Mouse (Mus musculus): ENCODE measurements at regions not wholly inside any gene's neighbourhood (a gene's known extent, or its start where the extent isn't known, plus 50 kb on each side); places are given as distances from the start of the nearest gene placed in this dataset.

DNA sequence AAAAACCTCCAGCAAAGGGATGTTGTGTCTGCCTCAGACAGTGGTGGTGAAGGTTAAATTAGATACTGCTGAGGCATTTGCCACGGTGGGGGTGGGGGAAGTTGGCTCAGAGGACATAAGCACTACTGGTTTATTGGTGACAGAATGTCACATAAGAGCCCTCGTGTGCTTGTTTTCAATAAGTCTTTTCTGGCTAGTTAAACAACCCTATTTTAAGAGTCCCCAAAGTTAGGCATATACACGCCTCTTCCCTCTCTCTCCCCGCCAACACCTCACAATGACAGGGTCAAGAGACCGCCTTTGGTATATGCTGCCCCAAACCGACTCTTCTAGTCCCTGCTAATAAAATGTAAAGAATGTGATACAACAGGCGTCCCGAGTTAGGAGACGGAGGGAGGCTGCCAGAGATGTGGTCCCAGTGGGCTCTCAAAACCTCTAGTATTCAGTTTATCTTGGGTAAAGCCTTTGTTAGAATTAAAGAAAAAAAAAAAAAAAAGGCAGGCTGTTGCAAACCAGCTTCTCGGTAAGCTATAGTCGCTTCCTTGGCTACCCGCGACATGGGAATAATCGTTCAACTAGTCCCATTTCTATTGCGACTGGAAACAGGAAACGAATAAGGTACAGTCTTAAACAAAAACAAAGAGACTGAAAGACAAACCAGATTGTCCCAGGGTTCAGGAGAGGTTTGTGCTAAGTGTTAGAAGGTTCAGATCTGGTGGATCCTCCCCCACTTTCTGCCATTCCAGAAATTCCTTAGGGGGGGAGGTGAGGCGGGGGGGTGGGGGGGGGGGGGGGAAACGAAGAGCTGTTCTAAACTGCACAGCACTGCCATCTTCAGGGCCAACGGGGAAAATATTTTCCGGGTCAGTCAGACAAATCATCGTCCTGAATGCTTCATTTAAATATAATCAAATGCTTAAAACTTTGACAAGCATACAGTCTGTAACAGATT is 176.5 kb upstream of the Tank start:
- peak; percentile 21; the same call in 1 of the 2 replicates for TF ChIP-seq CTCF (IDR thresholded peaks at IDR 0.05; ENCODE audit: low read depth)
- TF ChIP-seq EP300 (IDR thresholded peaks at IDR 0.05; ENCODE audit: low read depth): no peak
- H3K4me3 ChIP-seq (ENCODE audit: insufficient read depth in 1 of 2, low read depth in 2 of 2, low read length in 2 of 2): peak overlapping the region; percentile 22 to 30
- no peak overlapping the region for H3K27ac ChIP-seq
- H3K9ac ChIP-seq (replicated peaks): no peak overlapping the region
- H3K4me1 ChIP-seq (replicated peaks; ENCODE audit: control insufficient read depth in 2 of 2, insufficient read depth in 2 of 2, low read length in 1 of 2): peaks cover 0 to 8% of the 10 kb centered on the region in 2 experiments; a peak in 3 of 4 replicates
- H3K4me2 ChIP-seq (ENCODE audit: low read depth): peak overlapping the region; percentile 67
- H3K9me3 ChIP-seq (ENCODE audit: control insufficient read depth, low read length): no peaks in the 10 kb centered on the region
- 3% methylated on average over 21 of the region's 21 CpGs for WGBS (ENCODE audit: insufficient replicate concordance)
- ATAC-seq (ENCODE audit: insufficient read depth) (no peak), DNase-seq (ENCODE audit: low read depth in 3 of 3, low spot score in 3 of 3) (peak; percentile 14 to 19 (median 15))
- no peaks in the 10 kb centered on the region for H3K36me3 ChIP-seq (replicated peaks; ENCODE audit: control insufficient read depth, insufficient read depth, low read depth)
- no peaks in the 10 kb centered on the region for H3K27me3 ChIP-seq (ENCODE audit: control insufficient read depth, insufficient read depth, low read length)

GRCm38 (mm10) chr2:61398633-61399032 is 179.8 kb upstream of the Tank start:
- H3K9me3 ChIP-seq (ENCODE audit: control insufficient read depth, low read length): no peaks in the 10 kb centered on the region
- H3K27ac ChIP-seq: no peak overlapping the region
- no peak for DNase-seq (ENCODE audit: low read depth in 3 of 3, low spot score in 3 of 3)
- no peaks in the 10 kb centered on the region for H3K27me3 ChIP-seq (ENCODE audit: control insufficient read depth, insufficient read depth, low read length)
- H3K4me1 ChIP-seq (replicated peaks; ENCODE audit: control insufficient read depth in 2 of 2, insufficient read depth in 2 of 2, low read length in 1 of 2): peaks cover 0 to 8% of the 10 kb centered on the region in 2 experiments; a peak in 3 of 4 replicates
- no peak overlapping the region for H3K9ac ChIP-seq (replicated peaks)
- no peak overlapping the region for H3K4me2 ChIP-seq (ENCODE audit: low read depth)
- WGBS (ENCODE audit: insufficient replicate concordance): 70% methylated on average over 9 of the region's 9 CpGs
- H3K36me3 ChIP-seq (replicated peaks; ENCODE audit: control insufficient read depth, insufficient read depth, low read depth): no peaks in the 10 kb centered on the region
- TF ChIP-seq CTCF (IDR thresholded peaks at IDR 0.05; ENCODE audit: low read depth): no peak
- TF ChIP-seq EP300 (IDR thresholded peaks at IDR 0.05; ENCODE audit: low read depth): no peak
- H3K4me3 ChIP-seq (ENCODE audit: insufficient read depth in 1 of 2, low read depth in 2 of 2, low read length in 2 of 2): no peak overlapping the region
- ATAC-seq (ENCODE audit: insufficient read depth): no peak

DNA sequence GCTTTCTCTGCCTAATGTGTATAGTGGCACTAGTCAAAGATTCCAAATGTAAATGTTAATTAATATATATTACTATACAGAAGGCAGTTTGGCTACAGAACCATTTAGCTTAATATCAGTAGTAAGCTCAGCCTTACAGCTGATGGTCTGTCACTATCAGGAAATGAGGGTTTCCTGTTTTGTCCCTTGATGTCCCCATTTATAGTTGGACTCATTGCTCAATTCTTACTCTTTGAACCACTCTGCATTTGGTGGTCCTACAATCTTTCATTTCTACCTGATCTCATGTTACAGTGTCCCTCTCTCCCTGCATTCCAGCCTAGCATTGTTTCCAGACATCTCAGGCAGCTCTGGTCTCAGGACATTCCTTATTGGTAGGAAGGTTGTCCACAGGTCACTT is 188.8 kb upstream of the Tank start:
- Histone ChIP-seq H3K4me3 (ENCODE audit: insufficient read depth in 1 of 2, low read depth in 2 of 2, low read length in 2 of 2) (no peak overlapping the region), H3K9me3 (ENCODE audit: control insufficient read depth, low read length) (no peaks in the 10 kb centered on the region), H3K4me1 (replicated peaks; ENCODE audit: control insufficient read depth in 2 of 2, insufficient read depth in 2 of 2, low read length in 1 of 2) (peaks cover 4 to 5% of the 10 kb centered on the region in 2 experiments; a peak in 3 of 4 replicates), H3K36me3 (replicated peaks; ENCODE audit: control insufficient read depth, insufficient read depth, low read depth) (no peaks in the 10 kb centered on the region), H3K4me2 (ENCODE audit: low read depth) (no peak overlapping the region), H3K9ac (replicated peaks) (no peak overlapping the region), H3K27ac (no peak overlapping the region), H3K27me3 (ENCODE audit: control insufficient read depth, insufficient read depth, low read length) (no peaks in the 10 kb centered on the region)
- ATAC-seq (ENCODE audit: insufficient read depth) (no peak), DNase-seq (ENCODE audit: low read depth in 3 of 3, low spot score in 3 of 3) (no peak)
- no peak for TF ChIP-seq CTCF (IDR thresholded peaks at IDR 0.05; ENCODE audit: low read depth)
- TF ChIP-seq EP300 (IDR thresholded peaks at IDR 0.05; ENCODE audit: low read depth): no peak

DNA sequence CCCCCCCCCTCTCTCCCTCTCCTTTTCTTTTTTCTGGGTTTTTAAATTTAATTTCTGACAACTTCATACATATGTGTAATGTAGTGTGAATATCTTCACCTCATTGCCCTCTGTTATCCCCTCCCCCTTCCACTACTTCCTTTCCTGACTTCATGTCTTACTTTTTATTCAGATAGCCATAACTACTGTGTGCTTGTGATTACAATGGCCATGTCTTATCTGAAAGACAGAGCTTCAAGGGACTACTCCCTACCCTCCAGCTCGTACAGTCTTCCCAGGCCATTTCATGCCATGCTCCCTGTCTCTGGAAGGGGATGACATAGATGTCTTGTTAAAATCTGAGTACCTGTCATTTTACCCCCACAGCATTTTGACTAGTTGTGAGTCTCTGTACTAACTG is 189.2 kb upstream of the Tank start:
- ATAC-seq (ENCODE audit: insufficient read depth): peak; percentile 51; the same call in 1 of the 2 replicates
- no peak for DNase-seq (ENCODE audit: low read depth in 3 of 3, low spot score in 3 of 3)
- H3K4me2 ChIP-seq (ENCODE audit: low read depth): no peak overlapping the region
- H3K27ac ChIP-seq: no peak overlapping the region
- no peak overlapping the region for H3K4me3 ChIP-seq (ENCODE audit: insufficient read depth in 1 of 2, low read depth in 2 of 2, low read length in 2 of 2)
- 9% methylated on average over 1 of the region's 1 CpGs for WGBS (ENCODE audit: insufficient replicate concordance)
- no peak overlapping the region for H3K9ac ChIP-seq (replicated peaks)
- peaks cover 4 to 5% of the 10 kb centered on the region in 2 experiments; a peak in 3 of 4 replicates for H3K4me1 ChIP-seq (replicated peaks; ENCODE audit: control insufficient read depth in 2 of 2, insufficient read depth in 2 of 2, low read length in 1 of 2)
- TF ChIP-seq CTCF (IDR thresholded peaks at IDR 0.05; ENCODE audit: low read depth) (no peak), EP300 (IDR thresholded peaks at IDR 0.05; ENCODE audit: low read depth) (no peak)
- no peaks in the 10 kb centered on the region for H3K27me3 ChIP-seq (ENCODE audit: control insufficient read depth, insufficient read depth, low read length)
- no peaks in the 10 kb centered on the region for H3K36me3 ChIP-seq (replicated peaks; ENCODE audit: control insufficient read depth, insufficient read depth, low read depth)
- H3K9me3 ChIP-seq (ENCODE audit: control insufficient read depth, low read length): no peaks in the 10 kb centered on the region

DNA sequence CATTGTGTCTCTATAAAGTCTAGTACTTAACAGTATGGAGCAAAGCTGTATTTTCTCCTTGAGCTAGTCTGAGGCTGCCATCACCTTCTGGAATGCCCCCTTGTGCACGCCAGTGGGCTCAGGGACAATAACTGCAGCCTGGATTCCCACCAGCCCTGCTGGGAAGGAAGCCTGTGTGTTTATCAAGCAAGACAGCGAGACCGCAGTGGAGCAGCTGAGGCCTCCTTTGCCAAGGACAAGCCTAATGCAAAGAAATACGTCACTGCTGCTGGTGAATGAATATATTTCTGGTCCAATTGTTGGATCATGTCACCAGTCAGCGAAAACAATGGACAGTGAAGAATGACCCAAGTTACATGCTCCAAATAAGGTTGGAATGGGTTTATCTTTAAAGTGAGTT is 190.8 kb upstream of the Tank start:
- no peak for ATAC-seq (ENCODE audit: insufficient read depth)
- Histone ChIP-seq H3K9ac (replicated peaks) (no peak overlapping the region), H3K4me1 (replicated peaks; ENCODE audit: control insufficient read depth in 2 of 2, insufficient read depth in 2 of 2, low read length in 1 of 2) (peaks cover 4 to 5% of the 10 kb centered on the region in 2 experiments; a peak in 3 of 4 replicates), H3K4me2 (ENCODE audit: low read depth) (no peak overlapping the region), H3K36me3 (replicated peaks; ENCODE audit: control insufficient read depth, insufficient read depth, low read depth) (no peaks in the 10 kb centered on the region), H3K27ac (no peak overlapping the region), H3K27me3 (ENCODE audit: control insufficient read depth, insufficient read depth, low read length) (no peaks in the 10 kb centered on the region), H3K4me3 (ENCODE audit: insufficient read depth in 1 of 2, low read depth in 2 of 2, low read length in 2 of 2) (no peak overlapping the region), H3K9me3 (ENCODE audit: control insufficient read depth, low read length) (no peaks in the 10 kb centered on the region)
- no peak for DNase-seq (ENCODE audit: low read depth in 3 of 3, low spot score in 3 of 3)
- TF ChIP-seq EP300 (IDR thresholded peaks at IDR 0.05; ENCODE audit: low read depth) (no peak), CTCF (IDR thresholded peaks at IDR 0.05; ENCODE audit: low read depth) (no peak)
- 30% methylated on average over 5 of the region's 5 CpGs for WGBS (ENCODE audit: insufficient replicate concordance)
